Mouse (Mus musculus) stomach, embryonic 14.5 days (tissue): Measurements from ENCODE around the gene Faf1. TPM values are rescaled to one million over a fixed set of nuclear protein-coding genes. Genes with fewer than 3 reads are reported as not detected.
A peak's percentile ranks its signal among the peaks of the same experiment; 100 is the strongest.

ENCODE experiments used
- ATAC-seq: fragments of 200-750 bp; cut with Nextera tagmentation; 2 replicates; pipeline ENCODE4 v1.8.0; 2017; ENCODE audit warnings: low read depth, moderate TSS enrichment; ENCODE audit not compliant: insufficient number of reproducible peaks, insufficient read depth, low FRiP score
- H3K27ac ChIP-seq: fragments of 300-500 bp; sonication (generic); 2 replicates; pipeline ENCODE4 v1.5.1; 2014; ENCODE audit warnings: mild to moderate bottlenecking, low read length, moderate library complexity, mixed read lengths
- H3K27me3 ChIP-seq: fragments of 300-500 bp; sonication (generic); 2 replicates; pipeline ENCODE4 v1.6.1; 2014; ENCODE audit warnings: low read length, control low read depth, mixed read lengths; ENCODE audit not compliant: control insufficient read depth, insufficient read depth
- H3K36me3 ChIP-seq: fragments of 300-500 bp; sonication (generic); 2 replicates; pipeline ENCODE4 v1.6.1; 2014; ENCODE audit warnings: mild to moderate bottlenecking, control low read depth, low read length, moderate library complexity, mixed read lengths; ENCODE audit not compliant: control insufficient read depth, insufficient read depth
- H3K4me1 ChIP-seq: fragments of 300-500 bp; sonication (generic); 2 replicates; pipeline ENCODE4 v1.6.1; 2014; ENCODE audit warnings: low read length, control low read depth, mixed read lengths; ENCODE audit not compliant: control insufficient read depth, insufficient read depth
- H3K4me2 ChIP-seq: fragments of 300-500 bp; sonication (generic); replicated peaks from 2 replicates; pipeline ENCODE4 v1.6.1; 2014; ENCODE audit warnings: low read depth, low read length, control low read depth
- H3K4me3 ChIP-seq: fragments of 300-500 bp; sonication (generic); 2 replicates; pipeline ENCODE4 v1.5.1; 2014; ENCODE audit warnings: low read depth, low read length, control low read depth
- H3K9ac ChIP-seq: fragments of 300-500 bp; sonication (generic); replicated peaks from 2 replicates; pipeline ENCODE4 v1.6.1; 2014; ENCODE audit warnings: low read depth, mild to moderate bottlenecking, control low read depth, low read length, moderate library complexity, mixed read lengths
- H3K9me3 ChIP-seq: fragments of 300-500 bp; sonication (generic); 2 replicates; pipeline ENCODE4 v1.6.1; 2016; ENCODE audit warnings: low read depth, low read length, control low read depth; ENCODE audit not compliant: control insufficient read depth
- WGBS: fragments of 180-500 bp; shearing (Covaris S2); extraction: QIAGEN DNeasy Blood & Tissue Kit; methylation state at CpG from one replicate; pipeline ENCODE4 v1.1.7; 2014; 5-methylcytosine and 5-hydroxymethylcytosine counted together
- polyA plus RNA-seq: library from polyadenylated mRNA; unstranded; fragments of >200 nt; fragmentation: Nextera tagmentation; extraction: Ambion mirVana; gene quantifications from 2 replicates; pipeline ENCODE4 v1.2.1, GENCODE M21; 2014

Gene Faf1
- polyA plus RNA-seq, 1 experiment from 2014 or later: 29.0 TPM

GRCm38 (mm10) chr4:109659571-109659970, 16.8 kb upstream of the Faf1 start:
- Histone ChIP-seq H3K4me1 (peaks cover 9% of the 10 kb centered on the region), H3K4me3 (no peak overlapping the region), H3K27ac (no peak overlapping the region), H3K27me3 (peaks cover 38% of the 10 kb centered on the region), H3K9me3 (no peaks in the 10 kb centered on the region), H3K36me3 (no peaks in the 10 kb centered on the region), H3K9ac (no peak overlapping the region), H3K4me2 (no peak overlapping the region)
- WGBS: 17% methylated on average over 2 of the region's 2 CpGs
- no peak for ATAC-seq

- no peak for ATAC-seq
Observed at GRCm38 (mm10) chr4:109660568-109660967, 15.8 kb upstream of the Faf1 start.

DNA sequence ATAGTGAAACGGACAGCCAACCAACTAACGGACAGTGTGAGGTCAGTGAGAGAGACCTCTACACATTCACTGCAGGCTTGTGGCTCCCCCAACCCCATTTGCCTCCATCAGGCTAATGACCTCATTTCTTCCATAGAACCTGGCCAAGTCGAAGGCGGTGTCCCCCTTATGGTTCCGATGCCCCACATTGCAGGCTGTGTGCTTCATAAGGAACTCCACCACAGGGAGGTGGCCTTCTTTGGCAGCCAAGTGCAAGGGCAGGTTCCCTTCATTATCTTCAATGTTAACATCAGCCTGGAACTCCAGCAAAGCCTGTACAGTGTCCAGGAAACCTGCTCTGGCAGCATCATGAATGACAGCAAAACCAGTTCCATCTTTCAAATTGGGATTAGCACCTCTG, 15.2 kb upstream of the Faf1 start:
- no peak overlapping the region for H3K27ac ChIP-seq
- H3K27me3 ChIP-seq: peaks cover 35% of the 10 kb centered on the region
- H3K36me3 ChIP-seq: no peaks in the 10 kb centered on the region
- no peaks in the 10 kb centered on the region for H3K9me3 ChIP-seq
- WGBS: 19% methylated on average over 5 of the region's 5 CpGs
- H3K4me1 ChIP-seq: peaks cover 9% of the 10 kb centered on the region
- no peak overlapping the region for H3K4me3 ChIP-seq
- no peak overlapping the region for H3K9ac ChIP-seq
- ATAC-seq: no peak
- no peak overlapping the region for H3K4me2 ChIP-seq

More at GRCm38 (mm10) chr4:109660568-109660967, 15.8 kb upstream of the Faf1 start:
- Histone ChIP-seq H3K4me1 (peaks cover 9% of the 10 kb centered on the region), H3K4me3 (no peak overlapping the region), H3K9me3 (no peaks in the 10 kb centered on the region), H3K36me3 (no peaks in the 10 kb centered on the region), H3K27me3 (peaks cover 35% of the 10 kb centered on the region), H3K9ac (no peak overlapping the region), H3K27ac (no peak overlapping the region), H3K4me2 (no peak overlapping the region)
- WGBS: 26% methylated on average over 3 of the region's 3 CpGs

DNA sequence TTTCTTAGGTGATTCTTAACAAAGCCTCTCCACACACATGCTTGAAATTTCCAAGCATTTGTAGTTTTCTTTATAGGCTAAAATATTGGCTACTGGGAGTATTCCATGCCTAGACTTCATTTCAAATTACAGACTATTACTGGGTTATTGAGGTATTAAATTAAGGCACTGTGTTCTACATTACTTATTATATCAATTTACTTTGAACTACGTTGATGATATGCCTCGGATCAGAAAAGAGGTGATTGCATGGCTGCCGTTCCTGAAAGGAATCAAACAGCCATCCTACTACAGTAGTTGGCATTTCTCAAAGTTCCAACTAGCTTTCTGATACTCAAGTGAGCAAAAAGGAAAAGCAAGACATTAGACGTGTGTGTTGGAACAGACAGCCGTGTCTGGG, 14.1 kb upstream of the Faf1 start:
- Histone ChIP-seq H3K9ac (no peak overlapping the region), H3K9me3 (no peaks in the 10 kb centered on the region), H3K27me3 (peaks cover 34% of the 10 kb centered on the region), H3K27ac (no peak overlapping the region), H3K36me3 (no peaks in the 10 kb centered on the region), H3K4me1 (peaks cover 4% of the 10 kb centered on the region), H3K4me3 (no peak overlapping the region), H3K4me2 (no peak overlapping the region)
- no peak for ATAC-seq
- WGBS: 15% methylated on average over 5 of the region's 5 CpGs

GRCm38 (mm10) chr4:109664091-109664490, 12.3 kb upstream of the Faf1 start:
- 13% methylated on average over 5 of the region's 5 CpGs for WGBS
- ATAC-seq: no peak
- Histone ChIP-seq H3K9ac (no peak overlapping the region), H3K27ac (no peak overlapping the region), H3K36me3 (no peaks in the 10 kb centered on the region), H3K4me3 (no peak overlapping the region), H3K4me2 (peak overlapping the region; percentile 7; the same call in 1 of the 2 replicates), H3K9me3 (no peaks in the 10 kb centered on the region), H3K4me1 (no peaks in the 10 kb centered on the region), H3K27me3 (peaks cover 30% of the 10 kb centered on the region)

GRCm38 (mm10) chr4:109665101-109665981, 11.0 kb upstream of the Faf1 start:
- Histone ChIP-seq H3K27me3 (peaks cover 25% of the 10 kb centered on the region), H3K4me1 (no peaks in the 10 kb centered on the region), H3K9ac (peak overlapping the region; percentile 60), H3K9me3 (no peaks in the 10 kb centered on the region), H3K36me3 (no peaks in the 10 kb centered on the region), H3K4me2 (peak overlapping the region; percentile 98), H3K4me3 (peak overlapping the region; percentile 69), H3K27ac (no peak overlapping the region)
- 0 out of 2 replicates have a peak, but pooled peaks have one; percentile 24 for ATAC-seq
- 1% methylated on average over 46 of the region's 49 CpGs for WGBS

- Histone ChIP-seq H3K9ac (peak overlapping the region; percentile 60), H3K4me2 (peak overlapping the region; percentile 98), H3K36me3 (no peaks in the 10 kb centered on the region), H3K4me3 (peak overlapping the region; percentile 69), H3K27ac (peak overlapping the region; percentile 41; the same call in 1 of the 2 replicates), H3K27me3 (peaks cover 22% of the 10 kb centered on the region), H3K4me1 (no peaks in the 10 kb centered on the region), H3K9me3 (no peaks in the 10 kb centered on the region)
- peak; percentile 15; the same call in 1 of the 2 replicates for ATAC-seq
- under 1% methylated on average over 49 of the region's 49 CpGs for WGBS
Observed at GRCm38 (mm10) chr4:109665982-109666460, 10.4 kb upstream of the Faf1 start.

DNA sequence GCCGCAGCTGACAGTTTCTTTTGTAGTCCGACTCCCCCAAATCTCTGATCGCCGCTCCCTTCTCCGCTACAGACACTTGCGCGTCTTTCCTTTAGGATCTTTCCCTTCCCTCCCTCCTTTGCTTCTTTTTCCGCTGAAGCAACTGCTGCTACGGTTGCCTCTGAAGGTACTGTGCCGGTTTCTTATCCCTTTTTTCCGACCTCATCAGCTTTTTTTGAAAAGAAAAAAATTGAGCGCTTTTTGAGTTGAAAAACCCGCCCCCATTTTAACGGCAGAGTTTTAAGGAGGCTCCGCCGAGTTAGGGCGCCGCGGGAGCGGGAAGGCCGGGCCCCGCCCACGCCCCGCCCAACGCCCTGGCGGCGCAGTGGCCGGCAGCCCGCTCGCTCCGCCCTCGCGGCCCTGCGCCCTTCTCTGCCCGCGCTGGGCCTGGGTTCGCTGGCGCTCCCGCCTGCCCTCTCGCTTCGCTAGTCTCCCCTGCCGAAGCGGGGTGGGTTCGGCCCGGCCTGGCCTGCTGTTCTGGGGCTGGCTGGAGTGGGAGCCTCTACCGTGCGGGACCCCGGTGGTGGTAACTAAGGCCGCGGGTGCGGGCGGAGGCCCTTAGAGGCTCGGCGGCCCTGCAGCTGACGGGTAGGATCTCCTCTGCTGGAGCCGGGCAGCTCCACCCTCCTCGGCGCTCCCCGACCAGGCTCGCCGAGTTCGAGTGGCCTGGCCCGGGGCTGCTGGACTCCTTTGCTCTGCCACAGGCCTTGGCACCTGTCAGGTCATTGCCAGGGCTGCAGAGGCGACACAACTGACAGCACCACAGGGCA, 9.7 kb upstream of the Faf1 start, which contains the start of gene Cdkn2c:
Gene Cdkn2c (minus strand): TSS at position 729 of the 809 bp plus-strand sequence.
- no peaks in the 10 kb centered on the region for H3K4me1 ChIP-seq
- no peaks in the 10 kb centered on the region for H3K9me3 ChIP-seq
- H3K4me3 ChIP-seq: peak within 1 kb of the TSS; percentile 69
- peaks cover 16% of the 10 kb centered on the region for H3K27me3 ChIP-seq
- H3K36me3 ChIP-seq: no peaks in the 10 kb centered on the region
- WGBS: under 1% methylated on average over 57 of the region's 64 CpGs
- H3K4me2 ChIP-seq: peak within 1 kb of the TSS; percentile 98
- H3K9ac ChIP-seq: peak within 1 kb of the TSS; percentile 60
- peak; percentile 98 for ATAC-seq
- peak within 1 kb of the TSS; percentile 85 for H3K27ac ChIP-seq
